Mouse (Mus musculus) gastrocnemius, postnatal 14 days (tissue): Measurements from ENCODE around the gene Bst1. TPM values are rescaled to one million over a fixed set of nuclear protein-coding genes. Genes with fewer than 3 reads are reported as not detected.
A peak's percentile ranks its signal among the peaks of the same experiment; 100 is the strongest.

Experiments
- DNase-seq: peaks from one replicate; pipeline ENCODE4 v3.0.0; 2021; ENCODE audit warnings: mixed read lengths
- intact Hi-C: fragments of 180-260 bp; cut with DNase I; formaldehyde crosslinking; loops from one replicate; pipeline ENCODE4 v1.15.1; 2025; ENCODE audit warnings: low total_unique reads
- total RNA-seq, 2 experiments: library from RNA; stranded (reverse); gene quantifications; 2 replicates each; pipeline ENCODE4 v1.2.3; 2021

Gene Bst1
- total RNA-seq, 2 experiments from 2014 or later, result 0.12 to 0.16 TPM

- peak; percentile 85 for DNase-seq
- intact Hi-C loops, result no loop called here
These were observed 10.7 kb upstream of the Bst1 start for GRCm38 (mm10) chr5:43807744-43808696.

DNA sequence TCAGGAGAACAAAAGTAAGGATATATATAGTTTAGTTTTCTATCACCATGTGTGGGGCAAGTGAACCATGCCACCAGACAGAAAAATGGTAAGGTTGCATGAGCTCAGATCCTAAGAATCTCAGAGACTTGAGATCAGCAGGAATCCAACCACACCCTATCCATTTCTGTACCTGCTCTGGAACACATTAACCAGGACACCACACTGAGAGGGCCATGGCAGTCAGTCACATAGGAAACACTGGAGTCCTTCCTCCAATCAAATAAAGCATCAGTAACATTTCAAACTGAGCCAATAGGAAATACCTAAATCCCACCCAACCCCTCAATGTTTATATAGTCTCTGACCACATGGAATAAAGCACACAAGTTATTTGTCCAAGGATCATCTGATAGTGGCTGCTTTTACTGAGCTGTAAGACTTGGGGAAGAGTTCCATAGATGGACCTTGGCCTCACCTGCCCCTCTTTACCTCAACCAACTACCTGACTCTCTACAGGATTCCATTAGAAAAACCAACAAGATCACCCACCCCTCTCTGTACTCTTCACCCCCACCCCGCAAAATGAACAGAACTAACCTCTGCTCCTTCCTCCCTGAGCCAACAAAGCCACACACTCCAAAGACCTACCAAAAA, 8.1 kb upstream of the Bst1 start:
- intact Hi-C loops, result no loop called here
- no peak for DNase-seq

DNA sequence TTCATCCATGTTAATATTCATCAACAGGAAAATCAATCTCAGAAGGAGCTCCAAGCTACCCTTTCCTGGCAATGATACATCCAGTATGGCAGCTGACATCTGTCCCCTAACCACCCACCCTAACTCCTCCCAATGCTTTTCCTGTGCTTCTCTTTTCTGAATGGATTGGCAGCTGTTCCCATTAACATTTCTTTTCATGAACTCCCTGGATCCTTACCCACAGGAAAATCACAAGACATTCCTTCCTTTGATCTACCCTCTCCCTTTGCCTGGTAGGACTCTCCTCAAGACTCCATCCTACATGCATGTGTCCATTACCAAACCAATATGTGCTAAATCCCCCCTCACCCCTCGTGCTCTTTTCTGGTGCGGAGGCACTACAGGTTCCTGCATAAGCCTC, 4.1 kb upstream of the Bst1 start:
- intact Hi-C loops, result no loop called here
- DNase-seq, result no peak

GRCm38 (mm10) chr5:43815769-43816168, 2.9 kb upstream of the Bst1 start:
- DNase-seq, result no peak
- intact Hi-C loops, result no loop called here

GRCm38 (mm10) chr5:43820785-43821184, 2.1 kb downstream of the Bst1 start:
- DNase-seq, result no peak
- intact Hi-C loops, result no loop called here

DNA sequence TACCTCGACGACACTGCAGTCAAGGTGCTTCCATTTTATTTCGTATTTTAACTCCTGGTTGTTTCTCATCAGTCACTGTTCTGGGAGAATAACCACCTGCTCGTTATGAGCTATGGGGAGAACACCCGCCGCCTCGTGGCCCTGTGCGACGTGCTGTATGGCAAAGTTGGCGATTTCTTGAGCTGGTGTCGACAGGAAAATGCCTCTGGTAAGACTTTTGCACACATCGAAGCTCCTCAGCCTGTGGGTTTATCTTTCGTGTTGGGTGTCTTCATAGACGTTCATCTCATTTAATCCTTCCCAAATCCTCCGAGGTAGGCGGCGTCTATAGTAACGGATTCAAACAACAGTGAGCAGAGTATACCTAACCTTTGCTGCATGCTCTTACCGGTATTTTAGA, 2.9 kb downstream of the Bst1 start, which contains the start of gene Fbxl5:
Fbxl5 (minus strand) TSS at position 101 of the 400 bp plus-strand sequence.
- DNase-seq, result no peak
- intact Hi-C loops, result no loop called here

GRCm38 (mm10) chr5:43822199-43822598, 3.5 kb downstream of the Bst1 start:
- intact Hi-C loops, result no loop called here
- DNase-seq, result no peak

DNA sequence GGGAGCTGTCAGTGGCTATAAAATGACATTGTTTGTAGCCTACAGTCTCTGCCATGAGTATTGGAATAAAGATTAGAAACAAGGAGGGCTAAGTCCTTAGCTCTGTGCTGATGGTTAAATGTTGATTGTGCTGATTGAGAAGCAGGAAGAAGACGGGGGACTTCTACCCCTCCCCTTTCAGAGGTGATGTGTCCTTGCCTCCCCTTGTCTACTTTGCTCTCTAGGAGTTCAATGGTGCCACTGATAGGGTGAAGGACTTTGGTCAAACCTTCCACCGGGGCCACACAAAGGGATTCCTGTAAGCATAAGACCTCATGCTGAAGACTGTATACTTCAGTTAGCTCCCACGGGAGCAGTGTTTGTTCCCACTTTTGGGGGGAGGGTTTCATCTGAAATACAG, 4.1 kb downstream of the Bst1 start:
- no peak for DNase-seq
- intact Hi-C loops, result no loop called here

DNA sequence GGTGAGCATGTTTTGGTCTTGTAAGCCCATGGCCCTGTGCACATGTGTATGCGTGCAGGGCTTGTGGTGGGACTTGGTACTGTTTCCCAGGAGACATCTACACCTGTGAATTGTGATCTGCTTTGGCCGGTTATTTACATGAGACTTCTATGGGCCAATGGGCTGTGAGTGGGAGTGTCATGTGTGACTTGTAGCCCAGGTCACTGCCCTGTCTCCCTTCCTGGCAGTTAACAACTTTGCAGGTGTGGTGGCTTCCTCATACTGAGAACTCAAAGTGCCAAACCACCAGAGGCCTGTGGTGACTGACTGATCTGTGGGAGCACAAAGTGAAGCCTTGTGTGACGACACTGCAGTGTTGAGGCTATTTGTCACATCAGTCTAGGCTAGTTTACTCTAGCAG, 5.9 kb downstream of the Bst1 start:
- intact Hi-C loops, result no loop called here
- no peak for DNase-seq

DNA sequence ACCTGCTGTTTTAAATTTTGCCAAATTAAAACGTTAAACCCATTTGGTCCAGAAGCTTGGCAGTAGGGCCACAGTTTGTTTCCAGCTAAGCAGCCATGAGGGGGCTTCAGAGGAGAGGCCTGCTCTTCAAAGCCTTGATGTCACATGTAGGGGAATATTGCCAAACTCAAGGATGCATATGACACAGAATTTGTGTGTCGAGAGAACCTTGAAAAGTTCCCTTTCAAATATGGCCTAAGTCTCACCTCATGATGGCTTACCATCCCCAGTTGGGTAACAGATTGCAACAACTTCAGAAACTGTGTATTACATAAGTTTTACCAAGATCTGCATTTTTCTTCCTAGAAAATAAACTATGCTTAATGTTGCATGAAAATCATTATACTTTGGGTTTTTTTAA, 8.2 kb downstream of the Bst1 start:
- no peak for DNase-seq
- intact Hi-C loops, result no loop called here

DNA sequence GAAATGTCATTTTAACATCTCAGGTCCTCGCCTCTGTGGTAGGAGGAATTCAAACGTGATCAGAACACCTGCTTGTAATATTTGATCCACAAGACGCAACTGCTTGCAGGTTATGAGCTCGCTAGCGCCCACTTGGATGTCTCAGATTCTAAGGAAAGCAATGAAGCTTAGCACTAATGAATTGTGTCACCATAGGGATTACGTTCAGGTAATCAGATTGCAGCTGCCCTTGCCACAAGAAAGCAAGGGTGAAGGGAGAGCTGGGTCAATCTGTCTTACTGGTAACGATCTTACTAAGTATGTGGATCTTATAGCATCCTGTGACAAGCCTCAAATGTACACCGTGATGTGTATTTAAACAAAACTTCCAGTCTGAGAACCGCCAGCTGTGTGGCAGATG, 8.7 kb downstream of the Bst1 start:
- no peak for DNase-seq
- intact Hi-C loops, result no loop called here

- DNase-seq, result no peak
- intact Hi-C loops, result loop anchor here (5.0 kb wide), 1 partner anchor 151 kb away; no protein-coding TSS in a partner anchor
These were observed 17.9 kb downstream of the Bst1 start for GRCm38 (mm10) chr5:43836590-43836989.

DNA sequence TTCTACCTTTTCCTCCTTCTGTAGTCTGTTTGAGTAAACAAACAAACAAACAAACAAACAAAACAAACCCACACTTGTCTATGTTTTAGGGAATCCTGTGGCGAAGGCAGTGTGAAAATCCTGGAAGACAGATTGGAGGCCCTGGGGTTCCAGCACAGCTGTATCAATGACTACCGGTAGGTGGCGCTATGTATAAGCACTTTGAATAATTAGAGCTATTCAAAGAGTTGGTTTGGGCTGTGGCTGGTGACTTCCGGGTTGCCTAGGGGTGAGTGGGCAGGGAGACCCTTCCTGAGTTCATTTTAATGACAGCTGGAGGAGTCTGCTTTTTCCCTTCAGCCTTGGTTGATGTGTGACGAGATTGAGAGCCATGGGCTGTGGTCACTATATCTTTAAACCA, 18.7 kb downstream of the Bst1 start:
- peak; percentile 32 for DNase-seq
- intact Hi-C loops, result loop anchor here (5.0 kb wide), 1 partner anchor 150 kb away; no protein-coding TSS in a partner anchor

DNA sequence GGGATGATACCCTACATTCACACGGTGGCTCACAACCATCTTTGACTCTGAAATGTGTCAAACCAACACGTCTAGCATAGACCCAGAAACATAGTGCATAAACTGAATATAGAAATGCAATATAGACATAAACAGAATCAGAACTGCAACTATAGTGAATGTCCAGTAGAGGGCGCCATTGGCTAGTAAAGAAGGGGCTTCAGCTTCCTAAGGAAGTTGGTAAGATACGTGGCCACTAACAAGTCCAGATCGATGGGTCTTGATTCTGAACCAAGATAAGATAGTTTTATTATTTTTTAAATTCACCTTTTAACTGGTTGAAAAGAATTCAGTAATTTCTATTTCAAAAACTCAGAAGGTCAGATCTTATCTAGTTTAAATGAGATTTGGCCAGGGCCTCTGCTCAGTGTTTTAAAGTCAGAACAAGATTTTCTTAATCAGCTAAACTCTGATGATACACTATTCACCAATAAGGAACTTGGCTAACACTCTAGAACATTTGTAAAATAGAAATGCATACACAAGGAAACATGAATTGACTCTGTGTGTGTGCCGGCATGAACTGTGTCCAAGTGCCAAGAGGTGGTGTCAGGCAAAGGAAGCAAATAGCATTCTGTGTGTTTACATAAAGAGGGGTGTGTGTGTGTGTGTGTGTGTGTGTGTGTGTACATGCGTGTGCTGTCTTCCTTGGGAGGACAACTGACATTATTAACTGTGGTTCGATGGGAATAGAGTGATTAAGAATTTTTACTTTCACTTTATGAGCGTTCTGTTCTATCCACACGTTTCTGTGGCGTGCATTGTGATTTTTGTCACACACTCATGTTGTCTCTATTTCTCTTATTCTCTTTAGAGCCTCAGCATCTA, 22.7 kb downstream of the Bst1 start:
- peak; percentile 29 for DNase-seq

GRCm38 (mm10) chr5:43842011-43842285, 23.3 kb downstream of the Bst1 start:
- no peak for DNase-seq
- intact Hi-C loops, result no loop called here

More for the DNA sequence above, 22.7 kb downstream of the Bst1 start:
- intact Hi-C loops, result no loop called here

DNA sequence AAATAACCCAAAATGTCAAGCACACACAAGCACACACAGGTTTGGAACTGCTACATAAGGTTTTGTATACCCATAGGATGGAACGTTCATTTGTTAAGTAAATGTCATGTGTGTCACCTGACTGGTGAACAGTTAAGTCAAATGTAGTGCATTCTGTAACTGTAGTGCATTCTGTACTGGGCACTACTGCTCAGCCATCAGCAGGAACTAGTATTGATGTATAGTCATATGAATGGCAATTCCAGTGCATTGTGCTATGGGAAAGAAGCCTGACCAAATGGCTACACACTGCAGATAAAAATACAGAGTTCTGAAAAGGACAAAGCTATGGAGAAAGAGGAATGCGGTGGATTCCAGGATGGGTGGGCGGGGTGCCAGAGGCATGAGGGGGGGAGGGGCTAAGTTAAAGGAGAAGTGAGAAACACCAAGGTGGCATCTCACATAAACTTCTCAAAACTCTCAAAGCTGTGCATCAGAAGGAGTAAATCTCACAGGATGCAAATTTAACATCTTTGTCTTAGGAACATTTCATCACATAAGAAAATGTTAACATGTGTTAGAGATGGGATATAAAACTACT, 24.0 kb downstream of the Bst1 start:
- intact Hi-C loops, result no loop called here
- DNase-seq, result no peak

DNA sequence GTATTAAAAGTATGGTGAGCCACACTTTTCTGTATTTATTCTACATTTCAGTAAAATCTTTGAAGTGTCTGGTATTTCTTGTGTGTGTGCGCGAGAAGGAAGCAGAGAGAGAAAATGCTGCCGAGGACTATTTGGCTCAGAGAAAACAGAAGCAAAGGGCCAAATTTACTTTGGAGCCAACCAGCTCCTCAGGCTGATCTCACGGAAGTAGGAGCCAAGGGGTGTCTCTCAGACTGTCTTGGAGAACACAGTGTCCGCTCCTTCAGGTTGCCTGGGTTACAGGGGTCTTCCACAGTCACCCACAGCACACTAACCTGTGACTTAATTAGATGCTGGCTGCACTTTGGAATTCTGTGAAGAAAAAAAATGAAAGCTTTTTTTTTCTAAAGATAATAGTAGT, 26.4 kb downstream of the Bst1 start:
- intact Hi-C loops, result no loop called here
- DNase-seq, result no peak

DNA sequence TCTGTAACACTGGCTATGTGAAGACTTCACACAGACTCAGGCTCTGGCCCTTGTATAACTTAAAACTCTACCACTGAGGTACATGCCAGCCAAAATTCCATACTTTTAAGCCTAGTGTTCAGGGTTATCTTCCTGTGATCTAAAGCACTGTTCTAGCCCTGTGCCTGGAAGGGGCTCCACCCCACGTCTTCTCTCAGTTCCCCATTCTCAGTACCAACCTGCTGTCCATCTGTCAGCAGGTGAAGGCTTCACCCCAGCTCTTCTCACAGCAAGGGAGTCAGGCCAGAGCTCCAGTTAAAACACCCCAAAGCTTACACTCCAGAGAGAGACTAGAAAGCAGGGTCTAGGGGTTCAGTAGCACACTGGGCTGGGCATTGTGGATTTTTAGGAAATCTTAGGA, 27.0 kb downstream of the Bst1 start:
- DNase-seq, result no peak
- intact Hi-C loops, result no loop called here

- no peak for DNase-seq
- intact Hi-C loops, result no loop called here
These were observed 27.5 kb downstream of the Bst1 start for GRCm38 (mm10) chr5:43846227-43846626.

DNA sequence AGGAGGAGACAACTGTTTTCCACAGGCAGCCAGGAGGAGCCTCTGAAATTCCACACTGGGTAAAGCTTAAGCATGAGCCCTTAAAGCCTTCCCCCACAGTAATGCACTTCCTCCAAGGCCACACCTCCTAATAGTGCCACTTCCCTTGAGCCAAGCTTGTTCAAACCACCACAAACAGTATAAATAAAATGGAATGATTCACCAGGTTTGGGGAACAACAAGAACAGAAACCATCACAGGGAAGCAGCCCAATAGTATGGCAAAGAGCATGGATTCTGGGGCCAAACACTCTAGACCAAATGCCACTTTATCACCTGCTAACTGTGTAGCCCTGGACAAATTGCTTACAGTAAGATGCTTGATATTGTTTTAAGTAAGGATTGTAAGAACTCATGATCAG, 28.9 kb downstream of the Bst1 start:
- intact Hi-C loops, result no loop called here
- DNase-seq, result no peak
